Mouse (Mus musculus): ENCODE measurements around the gene Gm45713. TPM values are rescaled to one million over a fixed set of nuclear protein-coding genes. Genes with fewer than 3 reads are reported as not detected.

Gm45713 gene
- 0.47 and 0.50 TPM in 2 replicates for polyA plus RNA-seq (2012; rRNA removed)

GRCm38 (mm10) chr7:45135993-45136567, at the start of gene Gm45713, which contains the start of gene Flt3l:
TSS of gene Gm45713 (minus strand) at chr7:45136231.
TSS of gene Flt3l (minus strand) at chr7:45136432.

GRCm38 (mm10) chr7:45180896-45181477, 45.0 kb upstream of the Gm45713 start, which contains the start of gene Pth2:
TSS of gene Pth2 (plus strand) at chr7:45180995.

GRCm38 (mm10) chr7:45179469-45179868, 43.4 kb upstream of the Gm45713 start, which contains the start of gene Gfy:
TSS of gene Gfy (minus strand) at chr7:45179569.

GRCm38 (mm10) chr7:45163735-45164490, 27.9 kb upstream of the Gm45713 start, which contains the start of gene Slc17a7:
TSS of gene Slc17a7 (plus strand) at chr7:45163949.

GRCm38 (mm10) chr7:45154096-45154992, 18.3 kb upstream of the Gm45713 start, which contains the start of the genes Pih1d1 and Aldh16a1:
TSS of gene Pih1d1 (plus strand) at chr7:45154303.
TSS of gene Aldh16a1 (minus strand) at chr7:45154584.

GRCm38 (mm10) chr7:45128624-45129246, 7.3 kb downstream of the Gm45713 start, which contains the start of gene Rpl13a:
TSS of gene Rpl13a (minus strand) at chr7:45128761.

GRCm38 (mm10) chr7:45124224-45125143, 11.5 kb downstream of the Gm45713 start, which contains the start of gene Rps11:
TSS of gene Rps11 (minus strand) at chr7:45124439.

GRCm38 (mm10) chr7:45103652-45104180, 32.3 kb downstream of the Gm45713 start, which contains the start of gene Fcgrt:
TSS of gene Fcgrt (minus strand) at chr7:45103851.

GRCm38 (mm10) chr7:45092048-45092447, 44.0 kb downstream of the Gm45713 start, which contains the start of gene Rcn3:
TSS of gene Rcn3 (minus strand) at chr7:45092221.

Other genes with a start within 250 kb of the Gm45713 start
- gene Med25, start 243.5 kb downstream of the Gm45713 start, polyA plus RNA-seq (2012; rRNA removed): 304 and 344 TPM in 2 replicates
- gene Fuz, start 240.2 kb downstream of the Gm45713 start, polyA plus RNA-seq (2012; rRNA removed): 59.1 and 65.3 TPM in 2 replicates
- gene Ap2a1, start 206.7 kb downstream of the Gm45713 start, polyA plus RNA-seq (2012; rRNA removed): 94.2 and 104 TPM in 2 replicates
- gene Tsks, start 193.0 kb downstream of the Gm45713 start, polyA plus RNA-seq (2012; rRNA removed): not detected in 2 replicates
- 14.6 and 20.4 TPM in 2 replicates for gene Cpt1c, start 161.4 kb downstream of the Gm45713 start, polyA plus RNA-seq (2012; rRNA removed)
- gene Prmt1, start 149.7 kb downstream of the Gm45713 start, polyA plus RNA-seq (2012; rRNA removed): 75.9 and 81.7 TPM in 2 replicates
- gene Irf3, start 138.6 kb downstream of the Gm45713 start, polyA plus RNA-seq (2012; rRNA removed): 114 and 134 TPM in 2 replicates
- 32.2 and 35.0 TPM in 2 replicates for gene Bcl2l12, start 137.5 kb downstream of the Gm45713 start, polyA plus RNA-seq (2012; rRNA removed)
- 82.6 and 102 TPM in 2 replicates for gene Scaf1, start 119.9 kb downstream of the Gm45713 start, polyA plus RNA-seq (2012; rRNA removed)
- gene Rras, start 118.3 kb downstream of the Gm45713 start, polyA plus RNA-seq (2012; rRNA removed): 123 and 160 TPM in 2 replicates
- gene Prr12, start 83.3 kb downstream of the Gm45713 start, polyA plus RNA-seq (2012; rRNA removed): 7.7 and 10.0 TPM in 2 replicates
- 98.1 and 100 TPM in 2 replicates for gene Nosip, start 73.8 kb downstream of the Gm45713 start, polyA plus RNA-seq (2012; rRNA removed)
- 140 and 174 TPM in 2 replicates for gene Prrg2, start 73.6 kb downstream of the Gm45713 start, polyA plus RNA-seq (2012; rRNA removed)
- gene Rcn3, start 44.0 kb downstream of the Gm45713 start, polyA plus RNA-seq (2012; rRNA removed): 118 and 163 TPM in 2 replicates
- gene Fcgrt, start 32.4 kb downstream of the Gm45713 start, polyA plus RNA-seq (2012; rRNA removed): 83.0 and 96.0 TPM in 2 replicates
- 149 and 231 TPM in 2 replicates for gene Rps11, start 11.8 kb downstream of the Gm45713 start, polyA plus RNA-seq (2012; rRNA removed)
- 1,458 and 1,702 TPM in 2 replicates for gene Rpl13a, start 7.5 kb downstream of the Gm45713 start, polyA plus RNA-seq (2012; rRNA removed)
- 43.2 and 54.5 TPM in 2 replicates for gene Flt3l, start 201 bp upstream of the Gm45713 start, polyA plus RNA-seq (2012; rRNA removed)
- gene Pih1d1, start 18.1 kb upstream of the Gm45713 start, polyA plus RNA-seq (2012; rRNA removed): 54.6 and 63.2 TPM in 2 replicates
- 107 and 124 TPM in 2 replicates for gene Aldh16a1, start 18.4 kb upstream of the Gm45713 start, polyA plus RNA-seq (2012; rRNA removed)
- 0.09 and 0.20 TPM in 2 replicates for gene Slc17a7, start 27.7 kb upstream of the Gm45713 start, polyA plus RNA-seq (2012; rRNA removed)
- gene Gfy, start 43.3 kb upstream of the Gm45713 start, polyA plus RNA-seq (2012; rRNA removed): not detected in 2 replicates
- not detected in 2 replicates for gene Pth2, start 44.8 kb upstream of the Gm45713 start, polyA plus RNA-seq (2012; rRNA removed)
- gene Ccdc155, start 68.7 kb upstream of the Gm45713 start, polyA plus RNA-seq (2012; rRNA removed): 0.05 TPM in 1 of 2 replicates, not detected in the other
- 1.3 and 2.3 TPM in 2 replicates for gene Dkkl1, start 75.9 kb upstream of the Gm45713 start, polyA plus RNA-seq (2012; rRNA removed)
- 10.7 and 13.9 TPM in 2 replicates for gene Tead2, start 79.5 kb upstream of the Gm45713 start, polyA plus RNA-seq (2012; rRNA removed)
- 34.3 and 38.4 TPM in 2 replicates for gene Cd37, start 102.9 kb upstream of the Gm45713 start, polyA plus RNA-seq (2012; rRNA removed)
- not detected in 2 replicates for gene Slc6a16, start 104.9 kb upstream of the Gm45713 start, polyA plus RNA-seq (2012; rRNA removed)
- gene Slc6a21, start 141.3 kb upstream of the Gm45713 start, polyA plus RNA-seq (2012; rRNA removed): not detected in 2 replicates
- gene Trpm4, start 197.5 kb upstream of the Gm45713 start, polyA plus RNA-seq (2012; rRNA removed): 204 and 260 TPM in 2 replicates
- 0.21 and 0.75 TPM in 2 replicates for gene Hrc, start 199.1 kb upstream of the Gm45713 start, polyA plus RNA-seq (2012; rRNA removed)
- 103 and 110 TPM in 2 replicates for gene Ppfia3, start 230.8 kb upstream of the Gm45713 start, polyA plus RNA-seq (2012; rRNA removed)
- gene Lin7b, start 234.4 kb upstream of the Gm45713 start, polyA plus RNA-seq (2012; rRNA removed): 4.7 and 8.2 TPM in 2 replicates

All from colon, adult 2 months (tissue).